Mouse (Mus musculus): ENCODE data around the gene 4931428F04Rik. TPM values are rescaled to one million over a fixed set of nuclear protein-coding genes. Genes with fewer than 3 reads are reported as not detected.

Gene 4931428F04Rik
- 154 and 165 TPM in 2 replicates for polyA plus RNA-seq (2012; rRNA removed)

GRCm38 (mm10) chr8:105289805-105290460 is at the start of gene 4931428F04Rik:
4931428F04Rik (minus strand) TSS chr8:105289864.

GRCm38 (mm10) chr8:105326141-105326672 is 36.5 kb upstream of the 4931428F04Rik start, which contains the start of the genes Lrrc29 and Tmem208:
Lrrc29 (minus strand) TSS chr8:105326278.
Tmem208 (plus strand) TSS chr8:105326354.

GRCm38 (mm10) chr8:105305211-105306145 is 15.8 kb upstream of the 4931428F04Rik start, which contains the start of gene Elmo3:
Elmo3 (plus strand) TSS chr8:105305601.

DNA sequence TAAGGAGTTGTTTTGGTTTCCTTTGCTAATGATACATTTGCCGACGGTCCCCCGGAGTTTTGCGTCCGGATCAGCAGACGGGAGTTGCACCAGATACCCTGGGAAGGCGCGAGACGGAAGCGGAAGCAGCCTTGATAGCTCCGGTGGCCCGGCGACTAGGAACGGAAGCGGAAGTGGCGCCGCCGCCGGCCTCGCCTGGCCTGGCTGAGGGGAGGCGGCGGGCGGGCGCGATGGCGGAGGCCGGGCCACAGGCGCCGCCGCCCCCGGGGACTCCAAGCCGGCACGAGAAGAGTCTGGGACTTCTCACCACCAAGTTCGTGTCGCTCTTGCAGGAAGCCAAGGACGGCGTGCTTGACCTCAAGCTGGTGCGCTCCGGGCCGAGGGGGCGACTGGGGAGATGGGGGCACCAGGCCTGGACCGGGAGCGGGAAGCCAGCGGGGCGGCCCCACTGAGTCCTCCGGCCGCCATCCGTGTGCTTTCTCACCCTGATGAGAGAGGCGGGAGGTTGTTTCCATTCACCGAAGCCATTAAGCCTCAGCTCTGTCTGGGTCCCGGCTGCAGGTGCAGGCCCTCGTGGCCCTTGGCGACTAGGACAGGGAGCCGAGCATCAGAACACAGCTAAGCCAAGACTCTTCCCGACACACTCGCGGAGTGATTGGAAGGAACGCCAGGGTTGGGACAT is 8.0 kb upstream of the 4931428F04Rik start, which contains the start of gene E2f4:
E2f4 (plus strand) TSS at position 153 of the 682 bp plus-strand sequence.

DNA sequence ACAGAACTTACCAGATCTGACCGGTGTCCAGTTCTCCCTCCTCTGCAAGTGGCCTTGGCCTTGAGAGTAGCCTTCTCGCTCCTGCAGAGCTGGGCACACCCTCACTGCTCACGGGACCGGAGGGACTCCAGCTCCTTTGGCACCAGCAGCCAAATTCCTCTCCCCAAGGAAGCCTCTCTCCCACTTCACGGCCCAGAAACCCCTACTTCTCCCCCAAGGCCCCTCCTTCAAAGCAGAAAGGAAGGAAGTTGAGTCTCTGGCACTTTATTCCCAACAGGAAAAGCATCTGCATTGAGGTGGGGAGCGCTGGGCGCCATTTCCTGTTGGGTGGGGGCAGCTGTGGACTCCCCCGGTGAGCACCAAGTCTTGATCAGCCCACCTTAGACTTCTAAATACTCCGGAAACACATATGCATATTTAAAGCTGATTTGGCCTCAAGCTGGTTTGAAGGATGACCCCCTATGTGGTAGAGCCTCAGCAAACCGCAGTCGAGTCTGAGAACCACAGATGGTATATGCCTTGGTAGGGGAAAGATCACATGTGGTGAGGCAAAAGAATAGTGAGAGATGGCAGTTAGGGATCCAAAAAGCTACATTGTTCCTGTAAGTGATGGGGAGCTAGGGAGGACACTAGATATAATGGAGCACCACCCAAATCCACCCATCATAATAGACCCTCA is 6.4 kb upstream of the 4931428F04Rik start, which contains the start of gene Exoc3l:
Exoc3l (minus strand) TSS at position 207 of the 679 bp plus-strand sequence.

DNA sequence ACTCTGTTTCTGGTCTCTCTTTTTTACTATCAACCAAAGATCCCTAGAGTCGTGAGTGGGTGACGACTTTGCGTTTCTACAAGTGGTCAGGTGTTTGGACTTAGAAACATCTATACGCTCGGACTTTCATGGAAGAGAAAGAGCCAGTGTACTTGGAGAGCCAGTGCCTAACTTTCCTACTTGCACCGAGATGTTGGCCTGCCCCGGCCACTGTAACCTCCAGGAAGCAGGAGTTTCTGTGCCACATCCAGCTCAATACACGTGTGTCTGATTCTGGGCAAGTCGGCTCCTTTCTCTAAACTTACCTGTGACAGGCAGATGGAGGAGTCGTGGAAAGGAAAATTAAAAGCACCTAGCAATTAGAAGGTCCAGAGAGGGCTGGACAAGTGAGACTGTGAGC is 13.8 kb downstream of the 4931428F04Rik start, which contains the start of gene Nol3:
Nol3 (plus strand) TSS at position 301 of the 400 bp plus-strand sequence.

DNA sequence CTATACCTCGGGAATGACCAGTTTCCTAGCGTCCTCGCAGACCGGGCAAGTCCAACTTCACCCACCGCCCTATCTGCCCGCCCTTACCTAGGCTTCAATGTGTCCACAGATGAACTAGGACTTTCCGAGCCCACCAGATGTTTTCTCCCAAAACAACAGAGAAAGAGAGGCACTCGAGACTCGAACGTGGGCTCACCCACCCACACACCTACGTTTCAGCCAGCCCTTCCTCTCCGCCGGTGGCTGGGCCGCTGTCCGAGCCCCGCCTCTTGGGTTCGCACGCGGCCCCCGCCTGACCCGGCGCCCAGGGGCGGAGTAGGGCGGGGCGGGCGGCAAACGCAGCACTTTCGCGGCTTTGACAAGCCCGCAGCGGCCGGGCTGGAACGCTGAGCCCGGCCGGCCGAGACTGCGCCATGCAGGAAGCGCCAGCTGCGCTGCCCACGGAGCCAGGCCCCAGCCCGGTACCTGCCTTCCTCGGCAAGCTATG is 20.2 kb downstream of the 4931428F04Rik start, which contains the start of gene Hsf4:
Hsf4 (plus strand) TSS at position 341 of the 487 bp plus-strand sequence.

GRCm38 (mm10) chr8:105264024-105264982 is 25.4 kb downstream of the 4931428F04Rik start, which contains the start of the genes Tradd and Fbxl8:
Tradd (minus strand) TSS chr8:105264609.
Fbxl8 (plus strand) TSS chr8:105264648.

DNA sequence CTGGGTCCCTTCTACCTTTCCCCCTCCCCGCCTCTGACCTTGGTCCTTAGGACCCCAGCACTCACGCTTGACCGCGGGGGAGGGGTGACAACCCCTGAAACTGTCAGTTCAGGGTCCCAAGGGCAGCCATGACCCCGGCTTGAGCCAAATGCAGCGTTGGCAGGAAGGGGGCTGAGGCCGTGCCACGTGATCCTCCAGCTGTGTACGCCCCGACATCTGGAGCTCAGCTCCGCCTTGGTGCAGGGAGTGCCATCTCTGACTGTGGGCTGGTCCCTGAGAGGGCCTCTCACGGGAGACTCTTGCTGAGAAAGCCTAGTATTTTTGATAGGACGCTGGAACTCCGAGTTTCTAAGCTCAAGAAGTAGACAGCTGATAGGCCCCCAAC is 34.7 kb downstream of the 4931428F04Rik start, which contains the start of gene B3gnt9:
B3gnt9 (minus strand) TSS at position 188 of the 385 bp plus-strand sequence.

Other genes with a start within 250 kb of the 4931428F04Rik start
- not detected in 2 replicates for gene Ces3a, start 241.3 kb downstream of the 4931428F04Rik start, polyA plus RNA-seq (2012; rRNA removed)
- gene Ces3b, start 206.1 kb downstream of the 4931428F04Rik start, polyA plus RNA-seq (2012; rRNA removed) = not detected in 2 replicates
- 0.05 TPM in 1 of 2 replicates, not detected in the other for gene Ces4a, start 158.1 kb downstream of the 4931428F04Rik start, polyA plus RNA-seq (2012; rRNA removed)
- 25.0 and 35.6 TPM in 2 replicates for gene Cbfb, start 119.2 kb downstream of the 4931428F04Rik start, polyA plus RNA-seq (2012; rRNA removed)
- 29.8 and 31.5 TPM in 2 replicates for gene D230025D16Rik, start 64.7 kb downstream of the 4931428F04Rik start, polyA plus RNA-seq (2012; rRNA removed)
- gene B3gnt9, start 34.7 kb downstream of the 4931428F04Rik start, polyA plus RNA-seq (2012; rRNA removed) = 6.7 and 13.8 TPM in 2 replicates
- gene Tradd, start 25.3 kb downstream of the 4931428F04Rik start, polyA plus RNA-seq (2012; rRNA removed) = 8.9 and 10.0 TPM in 2 replicates
- gene Fbxl8, start 25.2 kb downstream of the 4931428F04Rik start, polyA plus RNA-seq (2012; rRNA removed) = 0.97 and 1.5 TPM in 2 replicates
- 0.53 and 0.60 TPM in 2 replicates for gene Hsf4, start 20.1 kb downstream of the 4931428F04Rik start, polyA plus RNA-seq (2012; rRNA removed)
- 1.5 and 2.1 TPM in 2 replicates for gene Nol3, start 13.7 kb downstream of the 4931428F04Rik start, polyA plus RNA-seq (2012; rRNA removed)
- gene Exoc3l, start 6.2 kb upstream of the 4931428F04Rik start, polyA plus RNA-seq (2012; rRNA removed) = 12.5 and 15.1 TPM in 2 replicates
- gene E2f4, start 7.8 kb upstream of the 4931428F04Rik start, polyA plus RNA-seq (2012; rRNA removed) = 105 and 107 TPM in 2 replicates
- gene Elmo3, start 15.7 kb upstream of the 4931428F04Rik start, polyA plus RNA-seq (2012; rRNA removed) = 2.2 and 3.3 TPM in 2 replicates
- gene Lrrc29, start 36.4 kb upstream of the 4931428F04Rik start, polyA plus RNA-seq (2012; rRNA removed) = 1.9 and 2.4 TPM in 2 replicates
- 123 and 125 TPM in 2 replicates for gene Tmem208, start 36.5 kb upstream of the 4931428F04Rik start, polyA plus RNA-seq (2012; rRNA removed)
- 7.1 and 11.0 TPM in 2 replicates for gene Fhod1, start 58.1 kb upstream of the 4931428F04Rik start, polyA plus RNA-seq (2012; rRNA removed)
- gene Slc9a5, start 59.0 kb upstream of the 4931428F04Rik start, polyA plus RNA-seq (2012; rRNA removed) = 40.7 and 42.5 TPM in 2 replicates
- 9.4 and 10.1 TPM in 2 replicates for gene Plekhg4, start 83.4 kb upstream of the 4931428F04Rik start, polyA plus RNA-seq (2012; rRNA removed)
- gene Kctd19, start 123.6 kb upstream of the 4931428F04Rik start, polyA plus RNA-seq (2012; rRNA removed) = 0.04 and 0.05 TPM in 2 replicates
- 1.4 and 1.6 TPM in 2 replicates for gene Lrrc36, start 123.7 kb upstream of the 4931428F04Rik start, polyA plus RNA-seq (2012; rRNA removed)
- 75.6 and 110 TPM in 2 replicates for gene Tppp3, start 181.7 kb upstream of the 4931428F04Rik start, polyA plus RNA-seq (2012; rRNA removed)
- gene Zdhhc1, start 207.0 kb upstream of the 4931428F04Rik start, polyA plus RNA-seq (2012; rRNA removed) = 40.0 and 48.8 TPM in 2 replicates
- gene Hsd11b2, start 228.9 kb upstream of the 4931428F04Rik start, polyA plus RNA-seq (2012; rRNA removed) = 5.6 and 7.0 TPM in 2 replicates